ENCODE assay signal across 8 mouse cellular contexts in the genomic region with DNA sequence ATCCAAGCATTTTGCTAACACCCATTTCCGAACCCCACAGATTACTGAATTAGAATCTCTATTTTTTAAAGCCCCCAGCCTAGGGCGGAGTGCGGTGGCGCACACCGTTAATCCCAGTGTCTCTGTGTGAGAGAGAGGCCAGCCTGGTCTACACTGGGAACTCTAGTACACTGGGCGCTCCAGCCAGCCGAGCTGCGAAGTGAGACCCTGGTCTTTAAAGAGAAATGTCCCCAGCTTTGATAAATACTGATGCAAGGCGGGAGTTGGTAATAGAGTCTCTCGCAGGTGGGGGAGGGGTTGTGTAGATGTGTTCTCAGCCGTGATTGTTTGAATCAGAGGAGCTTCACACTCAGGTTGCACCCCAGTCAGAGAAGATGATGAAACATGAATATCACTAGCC. TPM values are rescaled to one million over a fixed set of nuclear protein-coding genes. Genes with fewer than 3 reads are reported as not detected.
DNase-seq lines count a peak whose midpoint lies in the region; ATAC-seq lines count a peak whose summit lies in the region.

No protein-coding gene starts in this region.

- peaks cover 8% of the 10 kb centered on the region for H3K4me1 ChIP-seq in lung, embryonic 16.5 days (replicated peaks; ENCODE audit: control insufficient read depth, insufficient read depth, low read length)
- H3K4me1 ChIP-seq in hindbrain, embryonic 15.5 days (replicated peaks), result peaks cover 27% of the 10 kb centered on the region
- peaks cover 28% of the 10 kb centered on the region for H3K4me1 ChIP-seq in neural tube, embryonic 12.5 days

- peak overlapping the region; percentile 59 for H3K4me2 ChIP-seq in lung, embryonic 16.5 days (ENCODE audit: low read depth, low read length)
- H3K4me2 ChIP-seq in hindbrain, embryonic 15.5 days, result peak overlapping the region; percentile 69
- peak overlapping the region; percentile 69 for H3K4me2 ChIP-seq in neural tube, embryonic 12.5 days (replicated peaks)

- no peak for ATAC-seq in CD4-positive, CD25-positive, alpha-beta regulatory T cell, adult 4 months
- no peak for ATAC-seq in lung, embryonic 16.5 days (ENCODE audit: low read depth)
- ATAC-seq in hindbrain, embryonic 15.5 days (ENCODE audit: low FRiP score, low read depth), result peak; percentile 76
- ATAC-seq in neural tube, embryonic 12.5 days (ENCODE audit: low FRiP score, low read depth), result peak; percentile 67

- H3K4me3 ChIP-seq in lung, embryonic 16.5 days (ENCODE audit: low read length), result peak overlapping the region; percentile 37
- H3K4me3 ChIP-seq in hindbrain, embryonic 15.5 days, result peak overlapping the region; percentile 40
- H3K4me3 ChIP-seq in neural tube, embryonic 12.5 days, result peak overlapping the region; percentile 26

- peaks cover 35% of the 10 kb centered on the region for H3K27me3 ChIP-seq in lung, embryonic 16.5 days (ENCODE audit: control insufficient read depth, insufficient read depth, low read depth, low read length)
- H3K27me3 ChIP-seq in hindbrain, embryonic 15.5 days, result no peaks in the 10 kb centered on the region; the same call in 1 of the 2 replicates
- H3K27me3 ChIP-seq in neural tube, embryonic 12.5 days (replicated peaks), result peaks cover 53% of the 10 kb centered on the region

- WGBS in lung, embryonic 16.5 days, result 5% methylated on average over 11 of the region's 11 CpGs
- WGBS in hindbrain, embryonic 15.5 days, result 1% methylated on average over 11 of the region's 11 CpGs
- WGBS in neural tube, embryonic 12.5 days, result 1% methylated on average over 11 of the region's 11 CpGs

- no peaks in the 10 kb centered on the region for H3K9me3 ChIP-seq in lung, embryonic 16.5 days (ENCODE audit: control insufficient read depth, low read length)
- H3K9me3 ChIP-seq in hindbrain, embryonic 15.5 days, result no peaks in the 10 kb centered on the region
- no peaks in the 10 kb centered on the region for H3K9me3 ChIP-seq in neural tube, embryonic 12.5 days

- peak; percentile 44 for DNase-seq in CD4-positive, CD25-positive, alpha-beta regulatory T cell, adult 2 months (ENCODE audit: low read depth, low spot score)
- no peak for DNase-seq in lung, postnatal 25 days (ENCODE audit: low spot score)
- no peak for DNase-seq in gastrocnemius, postnatal 10 days
- DNase-seq in urinary bladder, postnatal 4 days (ENCODE audit: low spot score in 2 of 2), result no peak

- 0 out of 2 replicates have a peak overlapping the region, but pooled peaks have one; percentile 9 for H3K9ac ChIP-seq in lung, embryonic 16.5 days (ENCODE audit: low read length)
- H3K9ac ChIP-seq in hindbrain, embryonic 15.5 days, result peak overlapping the region; percentile 46
- H3K9ac ChIP-seq in neural tube, embryonic 12.5 days, result peak overlapping the region; percentile 38

- H3K27ac ChIP-seq in lung, embryonic 16.5 days (ENCODE audit: low read length), result no peak overlapping the region
- peak overlapping the region; percentile 84 for H3K27ac ChIP-seq in hindbrain, embryonic 15.5 days (replicated peaks)
- 0 out of 2 replicates have a peak overlapping the region, but pooled peaks have one; percentile 34 for H3K27ac ChIP-seq in neural tube, embryonic 12.5 days

- no peaks in the 10 kb centered on the region for H3K36me3 ChIP-seq in lung, embryonic 16.5 days (ENCODE audit: control insufficient read depth, insufficient read depth, low read length)
- H3K36me3 ChIP-seq in hindbrain, embryonic 15.5 days, result no peaks in the 10 kb centered on the region
- H3K36me3 ChIP-seq in neural tube, embryonic 12.5 days, result no peaks in the 10 kb centered on the region

RNA-seq across cellular contexts. Expression of a gene that starts 1.5 kb away (rescaled TPM):
- 1 to 10 TPM; 2.0 to 4.1 TPM for polyA plus RNA-seq in CD4-positive, CD25-positive, alpha-beta regulatory T cell, adult 4 months (2017; shearing (Covaris generic))
- 2.0 and 7.8 TPM in 2 replicates for polyA plus RNA-seq in lung, embryonic 16.5 days (2015; fragmentation: Nextera tagmentation; extraction: Ambion mirVana)
- polyA plus RNA-seq in hindbrain, embryonic 15.5 days (2015; fragmentation: Nextera tagmentation; extraction: Ambion mirVana), result 27.0 and 37.2 TPM in 2 replicates
- 5.0 TPM in 2 replicates for polyA plus RNA-seq in neural tube, embryonic 12.5 days (2016; fragmentation: Nextera tagmentation; extraction: Ambion mirVana)
- total RNA-seq in gastrocnemius, postnatal 10 days (2021), result 10 to 100 TPM in 1 of 2 experiments, 1 to 10 TPM in 1; 1.2 to 96.6 TPM

RNA-seq across cellular contexts. Expression of a gene that starts 21.5 kb away (rescaled TPM):
- under 1 TPM in 1 of 2 experiments, not detected in 1; 0.31 TPM for polyA plus RNA-seq in CD4-positive, CD25-positive, alpha-beta regulatory T cell, adult 4 months (2017; shearing (Covaris generic))
- 0.47 and 0.53 TPM in 2 replicates for polyA plus RNA-seq in lung, embryonic 16.5 days (2015; fragmentation: Nextera tagmentation; extraction: Ambion mirVana)
- polyA plus RNA-seq in hindbrain, embryonic 15.5 days (2015; fragmentation: Nextera tagmentation; extraction: Ambion mirVana), result 55.2 and 60.5 TPM in 2 replicates
- 12.7 and 13.9 TPM in 2 replicates for polyA plus RNA-seq in neural tube, embryonic 12.5 days (2016; fragmentation: Nextera tagmentation; extraction: Ambion mirVana)
- 1 to 10 TPM; 1.4 to 1.5 TPM for total RNA-seq in gastrocnemius, postnatal 10 days (2021)

RNA-seq across cellular contexts. Expression of a gene that starts 27.5 kb away (rescaled TPM):
- polyA plus RNA-seq in CD4-positive, CD25-positive, alpha-beta regulatory T cell, adult 4 months (2017; shearing (Covaris generic)), result 1 to 10 TPM; 5.6 to 8.2 TPM
- 14.3 and 14.6 TPM in 2 replicates for polyA plus RNA-seq in lung, embryonic 16.5 days (2015; fragmentation: Nextera tagmentation; extraction: Ambion mirVana)
- polyA plus RNA-seq in hindbrain, embryonic 15.5 days (2015; fragmentation: Nextera tagmentation; extraction: Ambion mirVana), result 13.7 and 18.3 TPM in 2 replicates
- polyA plus RNA-seq in neural tube, embryonic 12.5 days (2016; fragmentation: Nextera tagmentation; extraction: Ambion mirVana), result 14.5 and 17.2 TPM in 2 replicates
- 10 to 100 TPM in 1 of 2 experiments, 1 to 10 TPM in 1; 8.5 to 11.0 TPM for total RNA-seq in gastrocnemius, postnatal 10 days (2021)

Comparison
In these comparisons a context has a peak if more than half of its experiments do, and no peak if none do; other contexts are left out.
1. ATAC-seq: peak in hindbrain, embryonic 15.5 days (single experiment) and neural tube, embryonic 12.5 days (single experiment); none in CD4-positive, CD25-positive, alpha-beta regulatory T cell, adult 4 months (single experiment) and lung, embryonic 16.5 days (single experiment).
2. Peak in every context shown above with its lines, with median percentiles within 50 percentile points of each other: H3K4me2 ChIP-seq, H3K4me3 ChIP-seq and H3K9ac ChIP-seq.